Mouse (Mus musculus): Measurements from ENCODE around the gene Zfp82. TPM values are rescaled to one million over a fixed set of nuclear protein-coding genes. Genes with fewer than 3 reads are reported as not detected.

The Zfp82 gene
- total RNA-seq, 1 experiment: 5.8 TPM

DNA sequence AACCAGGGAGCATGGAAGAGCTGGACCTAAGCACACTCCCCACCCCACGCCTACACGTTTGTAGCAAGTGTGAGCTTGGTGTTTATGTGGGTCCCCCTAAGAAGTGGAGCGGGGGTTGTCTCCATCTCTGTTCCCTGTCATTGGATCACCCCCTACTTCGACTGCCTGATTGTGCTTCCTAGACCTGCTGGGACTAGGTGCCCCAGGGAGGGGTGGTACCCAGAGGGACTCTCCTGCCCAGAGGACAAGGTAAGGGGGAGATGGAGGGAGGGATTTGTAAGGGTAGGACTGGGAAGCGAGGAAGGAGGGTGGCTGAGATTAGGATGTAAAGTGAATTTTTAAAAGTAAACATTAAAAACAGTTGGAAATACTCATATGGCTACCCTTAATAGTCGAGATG, 16.7 kb upstream of the Zfp82 start:
- H3K9ac ChIP-seq (ENCODE audit: insufficient read depth, low read depth, low read length, poor library complexity, severe bottlenecking): peak overlapping the region; percentile 93
- in situ Hi-C loops (cut with MboI; ENCODE audit: low sequenced_read_pairs in 2 of 2, unreplicated experiment in 2 of 2): no loop called here
- H3K9me3 ChIP-seq (ENCODE audit: control insufficient read depth, insufficient read depth, low read depth, low read length): no peaks in the 10 kb centered on the region
- TF ChIP-seq ZNF384 (IDR thresholded peaks at IDR 0.05; ENCODE audit: low read depth, low read length) (no peak), CHD2 (IDR thresholded peaks at IDR 0.05; ENCODE audit: low read depth, low read length) (no peak), MAFK (IDR thresholded peaks at IDR 0.05; ENCODE audit: insufficient read depth, low read depth, low read length) (no peak), ZC3H11A (IDR thresholded peaks at IDR 0.05; ENCODE audit: borderline replicate concordance, low read depth, low read length) (no peak), HCFC1 (IDR thresholded peaks at IDR 0.05; ENCODE audit: borderline replicate concordance, insufficient read depth, low read length) (no peak)
- peaks cover 15% of the 10 kb centered on the region for H3K36me3 ChIP-seq (ENCODE audit: control insufficient read depth, insufficient read depth, low read length, poor library complexity, severe bottlenecking)
- peaks cover 5 to 10% of the 10 kb centered on the region in 2 experiments for H3K4me1 ChIP-seq (ENCODE audit: control insufficient read depth in 2 of 2, insufficient read depth in 2 of 2, low read length in 2 of 2, poor library complexity in 1 of 2)
- peak overlapping the region; percentile 74 to 97 for H3K4me3 ChIP-seq (ENCODE audit: insufficient read depth in 1 of 2, low read depth in 1 of 2, low read length in 2 of 2, poor library complexity in 1 of 2, severe bottlenecking in 1 of 2)
- no peak overlapping the region; the same call in 1 of the 2 replicates for H3K27ac ChIP-seq (ENCODE audit: insufficient read depth, low read depth, low read length, poor library complexity, severe bottlenecking)
- DNase-seq (ENCODE audit: low read depth, low spot score): no peak

DNA sequence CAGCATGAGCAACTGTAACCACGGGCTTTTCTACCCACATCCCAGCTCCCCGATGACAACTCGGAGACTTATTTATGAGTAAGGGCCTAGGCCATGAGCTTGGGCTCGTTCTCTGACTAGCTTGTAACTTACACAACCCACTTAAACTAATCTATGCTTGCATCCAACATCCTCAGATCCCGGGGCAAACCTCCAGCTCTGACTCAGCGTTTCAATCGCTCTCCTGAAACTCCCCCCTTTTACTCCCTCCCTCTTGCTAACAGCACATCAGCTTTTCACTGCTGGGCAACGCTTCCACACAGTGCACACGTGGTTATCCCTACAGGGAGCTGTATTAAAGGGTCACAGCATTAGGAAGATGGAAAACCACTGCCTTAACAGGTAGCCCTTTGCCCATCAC, 13.8 kb upstream of the Zfp82 start:
- in situ Hi-C loops (cut with MboI; ENCODE audit: low sequenced_read_pairs in 2 of 2, unreplicated experiment in 2 of 2): no loop called here

DNA sequence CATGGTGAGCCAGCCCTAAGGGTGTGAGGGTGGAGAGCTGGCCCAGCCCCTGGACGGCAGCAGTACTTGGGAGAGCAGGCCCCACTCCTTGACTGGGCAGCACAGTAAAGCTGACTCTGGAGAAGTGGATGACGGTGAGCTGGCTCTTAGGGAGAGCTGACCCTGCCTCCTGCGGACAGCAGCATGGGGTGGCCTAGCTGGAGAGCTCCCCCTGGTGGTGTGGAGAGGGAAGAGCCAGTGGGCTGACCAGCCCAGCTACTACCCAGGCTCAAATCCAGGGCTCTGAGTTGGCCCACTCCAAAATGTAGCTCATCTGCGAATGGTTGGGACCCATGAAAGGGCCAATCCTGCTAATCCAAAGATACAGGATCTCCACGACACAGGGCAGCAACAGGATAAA, 8.1 kb downstream of the Zfp82 start:
- no peak overlapping the region for H3K4me3 ChIP-seq (ENCODE audit: insufficient read depth in 1 of 2, low read depth in 1 of 2, low read length in 2 of 2, poor library complexity in 1 of 2, severe bottlenecking in 1 of 2)
- in situ Hi-C loops (cut with MboI; ENCODE audit: low sequenced_read_pairs in 2 of 2, unreplicated experiment in 2 of 2): no loop called here
- H3K9me3 ChIP-seq (ENCODE audit: control insufficient read depth, insufficient read depth, low read depth, low read length): no peaks in the 10 kb centered on the region
- H3K4me1 ChIP-seq (ENCODE audit: control insufficient read depth in 2 of 2, insufficient read depth in 2 of 2, low read length in 2 of 2, poor library complexity in 1 of 2): no peaks in the 10 kb centered on the region; a peak in 1 of 4 replicates
- no peak overlapping the region for H3K27ac ChIP-seq (ENCODE audit: insufficient read depth, low read depth, low read length, poor library complexity, severe bottlenecking)
- no peak for DNase-seq (ENCODE audit: low read depth, low spot score)
- no peak for TF ChIP-seq CHD2 (IDR thresholded peaks at IDR 0.05; ENCODE audit: low read depth, low read length)
- no peak for TF ChIP-seq HCFC1 (IDR thresholded peaks at IDR 0.05; ENCODE audit: borderline replicate concordance, insufficient read depth, low read length)
- TF ChIP-seq MAFK (IDR thresholded peaks at IDR 0.05; ENCODE audit: insufficient read depth, low read depth, low read length): no peak
- TF ChIP-seq ZNF384 (IDR thresholded peaks at IDR 0.05; ENCODE audit: low read depth, low read length): no peak
- TF ChIP-seq ZC3H11A (IDR thresholded peaks at IDR 0.05; ENCODE audit: borderline replicate concordance, low read depth, low read length): no peak
- H3K36me3 ChIP-seq (ENCODE audit: control insufficient read depth, insufficient read depth, low read length, poor library complexity, severe bottlenecking): peaks cover 15% of the 10 kb centered on the region
- no peak overlapping the region for H3K9ac ChIP-seq (ENCODE audit: insufficient read depth, low read depth, low read length, poor library complexity, severe bottlenecking)

More for the DNA sequence above, 13.8 kb upstream of the Zfp82 start:
- H3K27ac ChIP-seq (ENCODE audit: insufficient read depth, low read depth, low read length, poor library complexity, severe bottlenecking): no peak overlapping the region
- H3K4me1 ChIP-seq (ENCODE audit: control insufficient read depth in 2 of 2, insufficient read depth in 2 of 2, low read length in 2 of 2, poor library complexity in 1 of 2): peaks cover 3 to 5% of the 10 kb centered on the region in 2 experiments
- no peaks in the 10 kb centered on the region for H3K9me3 ChIP-seq (ENCODE audit: control insufficient read depth, insufficient read depth, low read depth, low read length)
- H3K9ac ChIP-seq (ENCODE audit: insufficient read depth, low read depth, low read length, poor library complexity, severe bottlenecking): no peak overlapping the region
- TF ChIP-seq ZNF384 (IDR thresholded peaks at IDR 0.05; ENCODE audit: low read depth, low read length) (no peak), MAFK (IDR thresholded peaks at IDR 0.05; ENCODE audit: insufficient read depth, low read depth, low read length) (0 out of 2 replicates have a peak, but pooled peaks have one; percentile 8), HCFC1 (IDR thresholded peaks at IDR 0.05; ENCODE audit: borderline replicate concordance, insufficient read depth, low read length) (no peak)
- no peak for DNase-seq (ENCODE audit: low read depth, low spot score)
- no peak overlapping the region for H3K4me3 ChIP-seq (ENCODE audit: insufficient read depth in 1 of 2, low read depth in 1 of 2, low read length in 2 of 2, poor library complexity in 1 of 2, severe bottlenecking in 1 of 2)
- peaks cover 19% of the 10 kb centered on the region for H3K36me3 ChIP-seq (ENCODE audit: control insufficient read depth, insufficient read depth, low read length, poor library complexity, severe bottlenecking)

DNA sequence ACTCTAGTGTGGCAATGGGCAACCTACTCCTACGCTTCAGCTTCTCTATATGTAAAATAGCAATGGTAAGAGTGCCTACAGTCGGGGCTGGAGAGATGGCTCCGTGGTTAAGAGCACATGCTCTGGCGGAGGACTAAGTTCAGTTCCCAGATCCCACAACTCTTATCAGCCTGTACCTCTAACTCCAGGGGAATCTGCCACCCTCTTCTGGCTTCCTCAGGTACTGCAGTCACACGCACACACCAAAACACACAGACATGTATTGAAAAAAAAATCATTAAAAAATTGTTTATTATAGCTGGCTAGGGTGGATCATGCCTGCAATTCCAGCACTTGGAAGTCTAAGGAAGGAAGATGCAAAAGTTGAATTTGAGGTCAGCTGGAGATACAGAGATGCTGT, 10.2 kb downstream of the Zfp82 start:
- no peak overlapping the region for H3K4me3 ChIP-seq (ENCODE audit: insufficient read depth in 1 of 2, low read depth in 1 of 2, low read length in 2 of 2, poor library complexity in 1 of 2, severe bottlenecking in 1 of 2)
- H3K9ac ChIP-seq (ENCODE audit: insufficient read depth, low read depth, low read length, poor library complexity, severe bottlenecking): no peak overlapping the region
- no peaks in the 10 kb centered on the region; a peak in 1 of 4 replicates for H3K4me1 ChIP-seq (ENCODE audit: control insufficient read depth in 2 of 2, insufficient read depth in 2 of 2, low read length in 2 of 2, poor library complexity in 1 of 2)
- peak; percentile 60 for DNase-seq (ENCODE audit: low read depth, low spot score)
- H3K9me3 ChIP-seq (ENCODE audit: control insufficient read depth, insufficient read depth, low read depth, low read length): no peaks in the 10 kb centered on the region
- TF ChIP-seq CHD2 (IDR thresholded peaks at IDR 0.05; ENCODE audit: low read depth, low read length) (no peak), ZNF384 (IDR thresholded peaks at IDR 0.05; ENCODE audit: low read depth, low read length) (no peak), ZC3H11A (IDR thresholded peaks at IDR 0.05; ENCODE audit: borderline replicate concordance, low read depth, low read length) (peak; percentile 17; the same call in 1 of the 2 replicates), HCFC1 (IDR thresholded peaks at IDR 0.05; ENCODE audit: borderline replicate concordance, insufficient read depth, low read length) (no peak), MAFK (IDR thresholded peaks at IDR 0.05; ENCODE audit: insufficient read depth, low read depth, low read length) (no peak)
- in situ Hi-C loops (cut with MboI; ENCODE audit: low sequenced_read_pairs in 2 of 2, unreplicated experiment in 2 of 2): no loop called here
- H3K27ac ChIP-seq (ENCODE audit: insufficient read depth, low read depth, low read length, poor library complexity, severe bottlenecking): no peak overlapping the region
- H3K36me3 ChIP-seq (ENCODE audit: control insufficient read depth, insufficient read depth, low read length, poor library complexity, severe bottlenecking): peaks cover 18% of the 10 kb centered on the region

DNA sequence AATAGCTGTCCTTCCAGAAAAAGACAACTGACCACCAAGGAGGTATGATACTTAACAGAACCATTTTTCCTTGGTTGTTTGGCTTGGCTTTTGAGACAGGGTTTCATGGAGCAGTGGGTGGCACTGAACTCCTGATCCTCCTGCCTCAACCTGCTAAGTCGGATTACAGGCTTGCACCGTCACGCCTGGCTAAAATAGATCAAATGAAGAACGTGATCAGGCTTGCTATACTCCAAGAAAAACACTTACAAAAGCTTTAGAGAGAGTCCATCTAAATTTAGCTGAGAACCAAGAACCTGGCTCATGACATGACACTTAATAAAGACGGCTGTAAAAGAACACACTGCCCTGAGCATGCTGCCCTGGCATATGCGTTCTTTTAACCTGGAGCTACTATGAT, 12.4 kb downstream of the Zfp82 start:
- DNase-seq (ENCODE audit: low read depth, low spot score): no peak
- peaks cover 27% of the 10 kb centered on the region for H3K36me3 ChIP-seq (ENCODE audit: control insufficient read depth, insufficient read depth, low read length, poor library complexity, severe bottlenecking)
- H3K27ac ChIP-seq (ENCODE audit: insufficient read depth, low read depth, low read length, poor library complexity, severe bottlenecking): no peak overlapping the region
- TF ChIP-seq ZNF384 (IDR thresholded peaks at IDR 0.05; ENCODE audit: low read depth, low read length): no peak
- TF ChIP-seq HCFC1 (IDR thresholded peaks at IDR 0.05; ENCODE audit: borderline replicate concordance, insufficient read depth, low read length): no peak
- TF ChIP-seq CHD2 (IDR thresholded peaks at IDR 0.05; ENCODE audit: low read depth, low read length): no peak
- no peak for TF ChIP-seq MAFK (IDR thresholded peaks at IDR 0.05; ENCODE audit: insufficient read depth, low read depth, low read length)
- no peak for TF ChIP-seq ZC3H11A (IDR thresholded peaks at IDR 0.05; ENCODE audit: borderline replicate concordance, low read depth, low read length)
- H3K4me1 ChIP-seq (ENCODE audit: control insufficient read depth in 2 of 2, insufficient read depth in 2 of 2, low read length in 2 of 2, poor library complexity in 1 of 2): no peaks in the 10 kb centered on the region; a peak in 1 of 4 replicates
- in situ Hi-C loops (cut with MboI; ENCODE audit: low sequenced_read_pairs in 2 of 2, unreplicated experiment in 2 of 2): no loop called here
- no peak overlapping the region for H3K9ac ChIP-seq (ENCODE audit: insufficient read depth, low read depth, low read length, poor library complexity, severe bottlenecking)
- no peaks in the 10 kb centered on the region for H3K9me3 ChIP-seq (ENCODE audit: control insufficient read depth, insufficient read depth, low read depth, low read length)
- no peak overlapping the region for H3K4me3 ChIP-seq (ENCODE audit: insufficient read depth in 1 of 2, low read depth in 1 of 2, low read length in 2 of 2, poor library complexity in 1 of 2, severe bottlenecking in 1 of 2)

Data from ES-E14 (cell line).